Mouse (Mus musculus): ENCODE data around the gene Pmf1. TPM values are rescaled to one million over a fixed set of nuclear protein-coding genes. Genes with fewer than 3 reads are reported as not detected.
"Not testable (repeated sequence)": the region's sequence is repeated elsewhere in the genome, so short reads cannot be mapped to it uniquely, and the experiment has no call there.

The Pmf1 gene
- total RNA-seq, 2 experiments from 2014 or later: 10.9 to 11.6 TPM

- DNase-seq (ENCODE audit: low spot score in 2 of 2): no peak
Observed at GRCm38 (mm10) chr3:88403522-88404230, 6.5 kb downstream of the Pmf1 start.

- DNase-seq (ENCODE audit: low spot score in 2 of 2): no peak
Observed at GRCm38 (mm10) chr3:88398666-88399065, 11.5 kb downstream of the Pmf1 start.

GRCm38 (mm10) chr3:88395742-88396141, 14.4 kb downstream of the Pmf1 start:
- DNase-seq (ENCODE audit: low spot score in 2 of 2): no peak

GRCm38 (mm10) chr3:88395288-88395687, 14.8 kb downstream of the Pmf1 start:
- no peak for DNase-seq (ENCODE audit: low spot score in 2 of 2)

- no peak for DNase-seq (ENCODE audit: low spot score in 2 of 2)
Observed at GRCm38 (mm10) chr3:88393776-88394375, 16.3 kb downstream of the Pmf1 start.

- DNase-seq (ENCODE audit: low spot score in 2 of 2): no peak
Observed at GRCm38 (mm10) chr3:88384364-88384763, 25.8 kb downstream of the Pmf1 start, which contains the start of gene Bglap. Gene Bglap (minus strand): TSS chr3:88384464.

- DNase-seq (ENCODE audit: low spot score in 2 of 2): not testable (repeated sequence)
Observed at GRCm38 (mm10) chr3:88382383-88382782, 27.7 kb downstream of the Pmf1 start.

- not testable (repeated sequence) for DNase-seq (ENCODE audit: low spot score in 2 of 2)
Observed at GRCm38 (mm10) chr3:88381389-88382315, 28.5 kb downstream of the Pmf1 start.

- DNase-seq (ENCODE audit: low spot score in 2 of 2): not testable (repeated sequence)
Observed at GRCm38 (mm10) chr3:88378599-88378998, 31.5 kb downstream of the Pmf1 start, which contains the start of gene Bglap2. Gene Bglap2 (minus strand): TSS chr3:88378699.

GRCm38 (mm10) chr3:88376644-88377043, 33.5 kb downstream of the Pmf1 start:
- not testable (repeated sequence) for DNase-seq (ENCODE audit: low spot score in 2 of 2)

GRCm38 (mm10) chr3:88375750-88376626, 34.1 kb downstream of the Pmf1 start:
- DNase-seq (ENCODE audit: low spot score in 2 of 2): not testable (repeated sequence)

GRCm38 (mm10) chr3:88372643-88373042, 37.5 kb downstream of the Pmf1 start, which contains the start of gene Bglap3:
Gene Bglap3 (minus strand): TSS chr3:88372743.
- DNase-seq (ENCODE audit: low spot score in 2 of 2): not testable (repeated sequence)

GRCm38 (mm10) chr3:88368511-88368910, 41.6 kb downstream of the Pmf1 start:
- not testable (repeated sequence) for DNase-seq (ENCODE audit: low spot score in 2 of 2)

GRCm38 (mm10) chr3:88367517-88367916, 42.6 kb downstream of the Pmf1 start:
- DNase-seq (ENCODE audit: low spot score in 2 of 2): not testable (repeated sequence)

GRCm38 (mm10) chr3:88366830-88367428, 43.2 kb downstream of the Pmf1 start:
- peak in 1 of 2 experiments; percentile 43 for DNase-seq (ENCODE audit: low spot score in 2 of 2)

GRCm38 (mm10) chr3:88365705-88366361, 44.3 kb downstream of the Pmf1 start:
- DNase-seq (ENCODE audit: low spot score in 2 of 2): no peak

GRCm38 (mm10) chr3:88364337-88364736, 45.8 kb downstream of the Pmf1 start, which contains the start of gene Paqr6:
Gene Paqr6 (plus strand): TSS chr3:88364584.
- DNase-seq (ENCODE audit: low spot score in 2 of 2): peak; percentile 59 to 73

- DNase-seq (ENCODE audit: low spot score in 2 of 2): peak in 1 of 2 experiments; percentile 50
Observed at GRCm38 (mm10) chr3:88363700-88364099, 46.4 kb downstream of the Pmf1 start.

- peak in 1 of 2 experiments; percentile 53 for DNase-seq (ENCODE audit: low spot score in 2 of 2)
Observed at GRCm38 (mm10) chr3:88361612-88362313, 48.4 kb downstream of the Pmf1 start.

All from layer of hippocampus, postnatal 10 days (tissue).